Mouse (Mus musculus) gastrocnemius, postnatal 4 days (tissue): ENCODE results near the gene Opcml. TPM values are rescaled to one million over a fixed set of nuclear protein-coding genes. Genes with fewer than 3 reads are reported as not detected.

Experiments used
- DNase-seq, 2 experiments: peaks; one replicate each; pipeline ENCODE4 v3.0.0; 2021 to 2022; ENCODE audit warnings: low spot score in 2 of 2, mixed read lengths in 2 of 2
- microRNA-seq: library from miRNA; unstranded; fragments of <30 nt; microRNA quantifications from one replicate; pipeline ENCODE4 v1.2.0, GENCODE M21; 2021
- total RNA-seq, 2 experiments: library from RNA; stranded (reverse); gene quantifications; 2 replicates each; pipeline ENCODE4 v1.2.3; 2021

The Opcml gene
- total RNA-seq, 2 experiments from 2014 or later: 5.1 to 6.0 TPM

GRCm38 (mm10) chr9:28891611-28892010 lies 1101.0 kb downstream of the Opcml start:
- no peak for DNase-seq

- DNase-seq: no peak
Measured at GRCm38 (mm10) chr9:28903291-28903690, 1112.7 kb downstream of the Opcml start.

GRCm38 (mm10) chr9:28909738-28910137 lies 1119.2 kb downstream of the Opcml start:
- DNase-seq: no peak

GRCm38 (mm10) chr9:28911571-28912185 lies 1121.1 kb downstream of the Opcml start:
- DNase-seq: no peak

- no peak for DNase-seq
Measured at GRCm38 (mm10) chr9:28932069-28932468, 1141.5 kb downstream of the Opcml start.

GRCm38 (mm10) chr9:28937163-28937562 lies 1146.6 kb downstream of the Opcml start:
- no peak for DNase-seq

GRCm38 (mm10) chr9:28937980-28938379 lies 1147.4 kb downstream of the Opcml start:
- DNase-seq: no peak

- no peak for DNase-seq
Measured at GRCm38 (mm10) chr9:28940901-28941300, 1150.3 kb downstream of the Opcml start.

- DNase-seq: no peak
Measured at GRCm38 (mm10) chr9:28969455-28969854, 1178.9 kb downstream of the Opcml start.

Small RNA genes within 50 kb of the gene (microRNA-seq; reads per million reads assigned to microRNA genes)
- not detected for gene Gm44316
